Mouse (Mus musculus): ENCODE results near the gene Limch1.

DNA sequence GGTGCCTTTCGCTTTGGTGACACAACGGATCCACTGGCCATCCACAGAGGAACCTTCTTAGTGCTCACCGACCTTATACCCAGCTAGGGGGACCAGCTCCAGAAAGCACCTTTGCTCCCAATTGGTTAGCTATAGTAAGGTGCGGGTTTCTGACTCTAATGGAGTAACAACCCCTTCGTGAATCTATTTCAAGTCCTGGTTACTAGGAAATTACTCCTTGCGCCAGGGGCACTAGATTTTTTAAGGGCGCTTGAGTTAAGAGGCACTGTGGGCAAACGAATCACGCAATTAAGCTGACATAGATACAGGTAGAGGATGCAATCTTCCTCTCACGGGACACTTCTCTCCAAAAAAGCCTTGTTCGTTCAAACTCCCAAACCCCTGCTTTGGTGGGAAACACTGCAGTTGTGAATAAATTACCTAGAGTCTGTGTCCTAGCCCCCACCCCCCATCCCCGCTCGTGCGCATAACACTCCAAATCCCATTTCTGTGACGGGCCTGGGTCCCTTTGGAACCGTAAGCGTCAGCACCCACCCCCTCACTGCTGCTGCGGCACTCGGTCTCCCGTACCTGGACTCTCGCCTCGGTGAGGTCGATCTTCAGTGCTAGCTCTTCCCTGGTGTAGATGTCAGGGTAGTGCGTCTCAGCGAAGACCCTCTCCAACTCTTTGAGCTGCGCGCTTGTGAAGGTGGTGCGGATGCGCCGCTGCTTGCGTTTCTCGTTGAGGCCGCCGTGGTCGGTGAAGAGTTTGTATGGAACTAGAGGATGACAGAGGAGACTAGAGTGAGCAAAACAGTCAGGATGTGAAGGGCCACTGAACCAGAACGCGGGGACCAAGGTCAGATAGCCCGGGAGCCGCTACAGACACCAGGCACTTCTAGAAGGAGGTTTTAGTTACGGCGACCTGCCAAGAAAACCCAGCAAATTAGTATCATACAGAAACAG, 351.8 kb downstream of the Limch1 start:
- TF ChIP-seq CHD2 (IDR thresholded peaks at IDR 0.05; ENCODE audit: low read length) (no peak), CTCF (conservative IDR thresholded peaks at IDR 0.05 in 1 of 2, IDR thresholded peaks at IDR 0.05 in 1 of 2; ENCODE audit: low read depth in 2 of 2, low read length in 2 of 2) (no peak), POLR2A (IDR thresholded peaks at IDR 0.05; ENCODE audit: low read depth, low read length) (no peak)
